In the genomic region with DNA sequence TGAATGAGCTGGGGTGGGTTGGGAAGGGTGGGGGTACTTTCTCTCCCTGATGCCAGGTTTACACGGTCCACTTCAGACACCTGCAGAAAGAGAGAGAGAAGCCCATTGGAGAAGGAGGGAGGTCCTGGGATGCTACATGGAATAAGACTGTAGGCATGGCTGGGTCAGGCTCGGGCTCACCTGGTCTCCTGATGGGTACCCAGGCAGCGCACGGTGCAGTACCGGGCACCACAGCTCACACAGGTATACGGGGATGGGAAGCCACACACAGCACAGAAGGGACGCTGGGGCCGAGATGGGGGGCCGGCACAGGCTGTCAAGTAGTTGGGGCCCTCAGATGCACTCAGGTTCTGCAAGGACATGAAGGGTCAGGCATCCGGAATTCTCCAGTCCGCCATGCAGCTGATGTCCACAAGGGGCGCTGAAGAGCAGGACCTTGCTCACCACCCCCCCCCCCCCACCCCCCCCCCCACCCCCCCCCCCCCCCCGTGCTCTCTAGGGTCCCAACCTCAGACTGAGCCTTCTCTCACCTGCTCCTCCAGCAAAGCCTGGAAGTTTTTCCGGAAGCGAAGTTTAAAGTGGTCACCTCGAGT, we compare ENCODE assay signal across 9 mouse cellular contexts. TPM values are rescaled to one million over a fixed set of nuclear protein-coding genes. Genes with fewer than 3 reads are reported as not detected.
DNase-seq lines count a peak whose midpoint lies in the region; TF ChIP-seq lines count a peak whose summit lies in the region.
"Had no signal": no experiment of that assay in that cellular context is flagged by ENCODE, and none has a peak within 500 bp of the region (broad histone marks: within the 10 kb centered on the region; RNA-seq: fewer than 3 reads in every experiment).

No protein-coding gene starts in this region.

- H3K36me3 ChIP-seq in spleen, adult 2 months (ENCODE audit: control insufficient read depth, insufficient read depth, low read length) = no peaks in the 10 kb centered on the region

- 59% methylated on average over 16 of the region's 16 CpGs for WGBS in spleen, adult 2 months

- TF ChIP-seq CTCF in spleen, adult 2 months (IDR thresholded peaks at IDR 0.05; ENCODE audit: extremely low read depth, insufficient read depth, insufficient read length, insufficient replicate concordance) = peak; percentile 60

- intact Hi-C loops in left cerebral cortex, postnatal 4 days (cut with DNase I) = no loop called here

- H3K4me3 ChIP-seq in spleen, adult 2 months (ENCODE audit: extremely low read depth, insufficient read depth, insufficient read length) = no peak overlapping the region

- no peak overlapping the region for H3K27ac ChIP-seq in spleen, adult 2 months (ENCODE audit: insufficient read depth, low read length)
- H3K27ac ChIP-seq: macrophage had no signal

- peak; percentile 72 for DNase-seq in embryo, embryonic 10 days (ENCODE audit: low spot score)
- DNase-seq in embryo, embryonic 9.5 days (ENCODE audit: extremely low spot score) = no peak
- DNase-seq in left cerebral cortex, postnatal 4 days = peak; percentile 54
- no peak for DNase-seq in left cerebral cortex, adult 9 months (ENCODE audit: low spot score in 2 of 2)
- peak; percentile 49 for DNase-seq in R1 (ENCODE audit: low read depth, low spot score)
- DNase-seq in induced T-regulatory cell, adult 2 months (ENCODE audit: low read depth) = peak; percentile 67
- DNase-seq in spleen, adult 2 months (ENCODE audit: low read depth in 1 of 2, low spot score in 2 of 2) = peak; percentile 9 to 43
- no peak for DNase-seq in right cerebral cortex, postnatal 10 days (ENCODE audit: low spot score in 2 of 2)

- no peaks in the 10 kb centered on the region; the same call in 1 of the 2 replicates for H3K4me1 ChIP-seq in spleen, adult 2 months (ENCODE audit: control insufficient read depth, insufficient read depth, insufficient read length)

- no peak for TF ChIP-seq POLR2A in spleen, adult 2 months (IDR thresholded peaks at IDR 0.05; ENCODE audit: low read depth, low read length)

- H3K27me3 ChIP-seq in spleen, adult 2 months (ENCODE audit: control insufficient read depth, insufficient read depth, low read length) = no peaks in the 10 kb centered on the region

RNA-seq across cellular contexts. Expression of a gene that starts 4.4 kb away (rescaled TPM):
- 10 to 100 TPM; 46.7 to 52.1 TPM for total RNA-seq in left cerebral cortex, postnatal 4 days (2021)
- 37.2 and 41.6 TPM in 2 replicates for polyA plus RNA-seq in spleen, adult 2 months (2012; rRNA removed)

RNA-seq across cellular contexts. Expression of a gene that starts 5.4 kb away (rescaled TPM):
- 10 to 100 TPM; 90.8 to 93.9 TPM for total RNA-seq in left cerebral cortex, postnatal 4 days (2021)
- 32.4 and 41.5 TPM in 2 replicates for polyA plus RNA-seq in spleen, adult 2 months (2012; rRNA removed)

RNA-seq across cellular contexts. Expression of a gene that starts 16.0 kb away (rescaled TPM):
- total RNA-seq in left cerebral cortex, postnatal 4 days (2021) = under 1 TPM; 0.46 to 0.54 TPM
- 2.6 and 3.4 TPM in 2 replicates for polyA plus RNA-seq in spleen, adult 2 months (2012; rRNA removed)
- polyA plus RNA-seq: macrophage had no signal

RNA-seq across cellular contexts. Expression of a gene that starts 29.4 kb away (rescaled TPM):
- 100 to 1,000 TPM; 193 to 195 TPM for total RNA-seq in left cerebral cortex, postnatal 4 days (2021)
- polyA plus RNA-seq in spleen, adult 2 months (2012; rRNA removed) = 130 and 172 TPM in 2 replicates

RNA-seq across cellular contexts. Expression of a gene that starts 43.8 kb away (rescaled TPM):
- total RNA-seq in left cerebral cortex, postnatal 4 days (2021) = 10 to 100 TPM; 48.5 to 78.9 TPM
- polyA plus RNA-seq in spleen, adult 2 months (2012; rRNA removed) = not detected in 2 replicates
- polyA plus RNA-seq: macrophage had no signal

Comparison
In these comparisons a context has a peak if more than half of its experiments do, and no peak if none do; other contexts are left out.
1. DNase-seq: peak in embryo, embryonic 10 days (single experiment), left cerebral cortex, postnatal 4 days (single experiment), R1 (single experiment), induced T-regulatory cell, adult 2 months (single experiment) and spleen, adult 2 months (2 of 2); none in embryo, embryonic 9.5 days (single experiment), left cerebral cortex, adult 9 months (0 of 2) and right cerebral cortex, postnatal 10 days (0 of 2).